Mouse (Mus musculus): ENCODE results near the gene Sh3glb2. TPM values are rescaled to one million over a fixed set of nuclear protein-coding genes. Genes with fewer than 3 reads are reported as not detected.

The Sh3glb2 gene
- polyA plus RNA-seq, 1 experiment, result 265 TPM

DNA sequence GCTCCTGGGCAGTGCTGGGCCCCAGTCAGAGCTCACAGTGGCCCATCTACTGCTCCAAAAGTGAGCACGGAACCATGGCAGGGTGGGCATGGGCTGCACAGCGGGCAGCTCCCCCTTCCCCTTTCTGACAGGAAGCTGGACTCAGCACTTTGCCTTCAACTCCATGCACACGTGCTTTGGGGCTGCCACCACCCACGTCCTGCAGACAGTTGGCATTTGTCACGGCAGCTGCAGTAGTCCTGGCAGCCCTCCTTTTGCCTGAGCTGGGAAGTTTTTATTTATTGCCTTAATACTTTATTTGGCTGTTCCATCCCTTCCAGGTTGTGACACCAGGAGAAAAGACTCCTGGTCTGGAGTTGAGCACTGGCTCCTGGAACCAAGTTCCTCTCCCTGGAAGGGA, 25.7 kb upstream of the Sh3glb2 start:
- Histone ChIP-seq H3K27ac (ENCODE audit: control insufficient read depth, insufficient read depth, low read length) (no peak overlapping the region), H3K27me3 (ENCODE audit: control insufficient read depth, insufficient read depth, low read length) (no peaks in the 10 kb centered on the region), H3K4me1 (replicated peaks; ENCODE audit: control insufficient read depth, insufficient read depth, low read length) (no peaks in the 10 kb centered on the region; the same call in 1 of the 2 replicates), H3K4me3 (ENCODE audit: control insufficient read depth, insufficient read depth, low read length) (no peak overlapping the region), H3K36me3 (ENCODE audit: control insufficient read depth, insufficient read depth, low read length) (no peaks in the 10 kb centered on the region)
- TF ChIP-seq CTCF (IDR thresholded peaks at IDR 0.05; ENCODE audit: borderline replicate concordance, control insufficient read depth, extremely low read depth, insufficient read depth, low read length, poor library complexity) (no peak), POLR2A (IDR thresholded peaks at IDR 0.05; ENCODE audit: control insufficient read depth, extremely low read depth, insufficient read depth, low read length, poor library complexity) (no peak)
- no peak for DNase-seq
- WGBS, result 22% methylated on average over 5 of the region's 5 CpGs

DNA sequence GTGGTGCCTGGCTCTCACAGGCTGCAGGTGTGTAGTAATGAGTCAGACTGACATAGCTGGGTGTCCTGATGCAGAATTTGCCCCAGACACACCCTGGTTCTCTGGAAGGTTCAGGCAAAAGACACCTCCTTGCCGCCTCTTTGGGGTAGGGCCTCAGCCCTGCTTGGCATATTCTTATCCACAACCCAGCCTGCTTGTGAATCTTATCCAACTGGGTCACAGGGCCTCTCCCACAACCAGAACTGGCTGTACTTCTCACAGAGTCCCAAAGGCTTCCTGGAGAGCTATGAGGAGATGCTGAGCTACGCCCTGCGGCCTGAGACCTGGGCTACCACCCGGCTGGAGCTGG, 22.2 kb upstream of the Sh3glb2 start:
- H3K4me3 ChIP-seq (ENCODE audit: control insufficient read depth, insufficient read depth, low read length), result no peak overlapping the region
- no peaks in the 10 kb centered on the region; the same call in 1 of the 2 replicates for H3K4me1 ChIP-seq (replicated peaks; ENCODE audit: control insufficient read depth, insufficient read depth, low read length)
- no peaks in the 10 kb centered on the region for H3K36me3 ChIP-seq (ENCODE audit: control insufficient read depth, insufficient read depth, low read length)
- H3K27me3 ChIP-seq (ENCODE audit: control insufficient read depth, insufficient read depth, low read length), result no peaks in the 10 kb centered on the region
- DNase-seq, result no peak
- H3K27ac ChIP-seq (ENCODE audit: control insufficient read depth, insufficient read depth, low read length), result no peak overlapping the region
- whole genome bisulfite sequencing, result 98% methylated on average over 4 of the region's 4 CpGs
- no peak for TF ChIP-seq POLR2A (IDR thresholded peaks at IDR 0.05; ENCODE audit: control insufficient read depth, extremely low read depth, insufficient read depth, low read length, poor library complexity)
- TF ChIP-seq CTCF (IDR thresholded peaks at IDR 0.05; ENCODE audit: borderline replicate concordance, control insufficient read depth, extremely low read depth, insufficient read depth, low read length, poor library complexity), result no peak

GRCm38 (mm10) chr2:30380564-30381376, 21.6 kb upstream of the Sh3glb2 start:
- Histone ChIP-seq H3K4me3 (ENCODE audit: control insufficient read depth, insufficient read depth, low read length) (no peak overlapping the region), H3K27me3 (ENCODE audit: control insufficient read depth, insufficient read depth, low read length) (no peaks in the 10 kb centered on the region), H3K36me3 (ENCODE audit: control insufficient read depth, insufficient read depth, low read length) (no peaks in the 10 kb centered on the region), H3K27ac (ENCODE audit: control insufficient read depth, insufficient read depth, low read length) (no peak overlapping the region), H3K4me1 (replicated peaks; ENCODE audit: control insufficient read depth, insufficient read depth, low read length) (no peaks in the 10 kb centered on the region; the same call in 1 of the 2 replicates)
- 96% methylated on average over 10 of the region's 10 CpGs for WGBS
- no peak for DNase-seq
- TF ChIP-seq POLR2A (IDR thresholded peaks at IDR 0.05; ENCODE audit: control insufficient read depth, extremely low read depth, insufficient read depth, low read length, poor library complexity) (no peak), CTCF (IDR thresholded peaks at IDR 0.05; ENCODE audit: borderline replicate concordance, control insufficient read depth, extremely low read depth, insufficient read depth, low read length, poor library complexity) (no peak)

GRCm38 (mm10) chr2:30379307-30379706, 20.2 kb upstream of the Sh3glb2 start:
- DNase-seq, result no peak
- no peak for TF ChIP-seq CTCF (IDR thresholded peaks at IDR 0.05; ENCODE audit: borderline replicate concordance, control insufficient read depth, extremely low read depth, insufficient read depth, low read length, poor library complexity)
- no peak for TF ChIP-seq POLR2A (IDR thresholded peaks at IDR 0.05; ENCODE audit: control insufficient read depth, extremely low read depth, insufficient read depth, low read length, poor library complexity)
- no peaks in the 10 kb centered on the region for H3K27me3 ChIP-seq (ENCODE audit: control insufficient read depth, insufficient read depth, low read length)
- no peak overlapping the region for H3K4me3 ChIP-seq (ENCODE audit: control insufficient read depth, insufficient read depth, low read length)
- H3K27ac ChIP-seq (ENCODE audit: control insufficient read depth, insufficient read depth, low read length), result no peak overlapping the region
- WGBS, result 96% methylated on average over 7 of the region's 7 CpGs
- no peaks in the 10 kb centered on the region for H3K36me3 ChIP-seq (ENCODE audit: control insufficient read depth, insufficient read depth, low read length)
- no peaks in the 10 kb centered on the region for H3K4me1 ChIP-seq (replicated peaks; ENCODE audit: control insufficient read depth, insufficient read depth, low read length)

GRCm38 (mm10) chr2:30377721-30378120, 18.6 kb upstream of the Sh3glb2 start:
- no peak for TF ChIP-seq CTCF (IDR thresholded peaks at IDR 0.05; ENCODE audit: borderline replicate concordance, control insufficient read depth, extremely low read depth, insufficient read depth, low read length, poor library complexity)
- WGBS, result 96% methylated on average over 5 of the region's 5 CpGs
- Histone ChIP-seq H3K36me3 (ENCODE audit: control insufficient read depth, insufficient read depth, low read length) (no peaks in the 10 kb centered on the region), H3K4me3 (ENCODE audit: control insufficient read depth, insufficient read depth, low read length) (no peak overlapping the region), H3K27me3 (ENCODE audit: control insufficient read depth, insufficient read depth, low read length) (no peaks in the 10 kb centered on the region), H3K27ac (ENCODE audit: control insufficient read depth, insufficient read depth, low read length) (no peak overlapping the region), H3K4me1 (replicated peaks; ENCODE audit: control insufficient read depth, insufficient read depth, low read length) (no peaks in the 10 kb centered on the region)
- DNase-seq, result no peak

DNA sequence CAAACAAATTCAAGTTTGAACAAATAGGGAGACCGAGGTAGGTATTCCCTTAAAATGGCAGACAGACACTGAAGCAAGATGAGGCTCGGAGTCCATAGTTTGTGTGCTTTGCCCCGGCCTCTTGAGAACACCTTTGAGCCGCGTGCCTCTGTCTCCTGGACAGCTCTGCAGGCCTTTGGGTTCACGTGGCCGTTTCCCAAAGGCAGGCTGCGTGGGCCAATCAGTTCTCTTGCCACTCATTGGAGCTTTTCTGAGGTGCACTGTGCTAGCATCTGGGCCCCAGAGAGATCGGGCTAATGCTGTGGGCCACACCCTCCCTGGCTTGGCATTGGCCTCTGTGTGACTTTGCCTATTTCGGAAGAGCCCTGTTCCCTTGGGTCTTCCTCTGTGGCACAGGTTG, 16.8 kb upstream of the Sh3glb2 start:
- Histone ChIP-seq H3K4me1 (replicated peaks; ENCODE audit: control insufficient read depth, insufficient read depth, low read length) (no peaks in the 10 kb centered on the region), H3K36me3 (ENCODE audit: control insufficient read depth, insufficient read depth, low read length) (no peaks in the 10 kb centered on the region; the same call in 1 of the 2 replicates), H3K27me3 (ENCODE audit: control insufficient read depth, insufficient read depth, low read length) (no peaks in the 10 kb centered on the region), H3K27ac (ENCODE audit: control insufficient read depth, insufficient read depth, low read length) (no peak overlapping the region), H3K4me3 (ENCODE audit: control insufficient read depth, insufficient read depth, low read length) (no peak overlapping the region)
- no peak for DNase-seq
- 95% methylated on average over 10 of the region's 10 CpGs for WGBS
- TF ChIP-seq POLR2A (IDR thresholded peaks at IDR 0.05; ENCODE audit: control insufficient read depth, extremely low read depth, insufficient read depth, low read length, poor library complexity) (no peak), CTCF (IDR thresholded peaks at IDR 0.05; ENCODE audit: borderline replicate concordance, control insufficient read depth, extremely low read depth, insufficient read depth, low read length, poor library complexity) (no peak)
